Mouse (Mus musculus) stomach, embryonic 15.5 days (tissue): ENCODE results near the gene Nkx1-1. TPM values are rescaled to one million over a fixed set of nuclear protein-coding genes. Genes with fewer than 3 reads are reported as not detected.

Source experiments
- ATAC-seq: fragments of 200-750 bp; cut with Nextera tagmentation; 2 replicates; pipeline ENCODE4 v1.8.0; 2017; ENCODE audit warnings: low read depth, moderate number of reproducible peaks, moderate TSS enrichment; ENCODE audit not compliant: insufficient read depth, low FRiP score
- H3K27ac ChIP-seq: fragments of 300-500 bp; sonication (generic); 2 replicates; pipeline ENCODE4 v1.5.1; 2015; ENCODE audit warnings: mild to moderate bottlenecking, inconsistent platforms
- H3K27me3 ChIP-seq: fragments of 300-500 bp; sonication (generic); replicated peaks from 2 replicates; pipeline ENCODE4 v1.6.1; 2015; ENCODE audit warnings: inconsistent platforms
- H3K36me3 ChIP-seq: fragments of 300-500 bp; sonication (generic); 2 replicates; pipeline ENCODE4 v1.6.1; 2015; ENCODE audit warnings: inconsistent platforms
- H3K4me1 ChIP-seq: fragments of 300-500 bp; sonication (generic); 2 replicates; pipeline ENCODE4 v1.6.1; 2015; ENCODE audit warnings: inconsistent platforms
- H3K4me2 ChIP-seq: fragments of 300-500 bp; sonication (generic); 2 replicates; pipeline ENCODE4 v1.6.1; 2015; ENCODE audit warnings: mild to moderate bottlenecking, inconsistent platforms
- H3K4me3 ChIP-seq: fragments of 300-500 bp; sonication (generic); replicated peaks from 2 replicates; pipeline ENCODE4 v1.5.1; 2015; ENCODE audit warnings: inconsistent platforms
- H3K9ac ChIP-seq: fragments of 300-500 bp; sonication (generic); 2 replicates; pipeline ENCODE4 v1.6.1; 2015; ENCODE audit warnings: inconsistent platforms
- H3K9me3 ChIP-seq: fragments of 300-500 bp; sonication (generic); 2 replicates; pipeline ENCODE4 v1.6.1; 2016; ENCODE audit warnings: inconsistent platforms
- WGBS: fragments of 180-500 bp; shearing (Covaris S2); methylation state at CpG from one replicate; pipeline ENCODE4 v1.1.7; 2015; 5-methylcytosine and 5-hydroxymethylcytosine counted together
- polyA plus RNA-seq: library from polyadenylated mRNA; unstranded; fragments of >200 nt; fragmentation: Nextera tagmentation; extraction: Ambion mirVana; gene quantifications from 2 replicates; pipeline ENCODE4 v1.2.1, GENCODE M21; 2015

Nkx1-1 gene
- polyA plus RNA-seq, 1 experiment from 2014 or later, result not detected

- Histone ChIP-seq H3K27me3 (peaks cover 80% of the 10 kb centered on the region), H3K27ac (no peak overlapping the region)
- WGBS, result 4% methylated on average over 4 of the region's 4 CpGs
These were observed 2.2 kb upstream of the Nkx1-1 start for GRCm38 (mm10) chr5:33435941-33436340.

GRCm38 (mm10) chr5:33435151-33435550 is 1.4 kb upstream of the Nkx1-1 start:
- Histone ChIP-seq H3K27me3 (peaks cover 82% of the 10 kb centered on the region), H3K9ac (no peak overlapping the region), H3K4me1 (peaks cover 25% of the 10 kb centered on the region), H3K9me3 (no peaks in the 10 kb centered on the region), H3K27ac (no peak overlapping the region), H3K4me2 (no peak overlapping the region), H3K4me3 (no peak overlapping the region), H3K36me3 (no peaks in the 10 kb centered on the region)
- 3% methylated on average over 26 of the region's 26 CpGs for whole genome bisulfite sequencing
- ATAC-seq, result no peak

More at GRCm38 (mm10) chr5:33435941-33436340, 2.2 kb upstream of the Nkx1-1 start:
- Histone ChIP-seq H3K4me3 (no peak overlapping the region), H3K9me3 (no peaks in the 10 kb centered on the region), H3K4me2 (no peak overlapping the region), H3K36me3 (no peaks in the 10 kb centered on the region), H3K4me1 (peaks cover 18% of the 10 kb centered on the region), H3K9ac (no peak overlapping the region)
- ATAC-seq, result no peak

GRCm38 (mm10) chr5:33434141-33434780 is 485 bp upstream of the Nkx1-1 start:
- peaks cover 25% of the 10 kb centered on the region for H3K4me1 ChIP-seq
- no peak overlapping the region for H3K9ac ChIP-seq
- H3K4me3 ChIP-seq, result peak overlapping the region; percentile 8
- H3K36me3 ChIP-seq, result no peaks in the 10 kb centered on the region
- H3K9me3 ChIP-seq, result no peaks in the 10 kb centered on the region
- H3K27me3 ChIP-seq, result peaks cover 91% of the 10 kb centered on the region
- WGBS, result 1% methylated on average over 60 of the region's 60 CpGs
- no peak for ATAC-seq
- H3K4me2 ChIP-seq, result peak overlapping the region; percentile 44
- no peak overlapping the region for H3K27ac ChIP-seq

- Histone ChIP-seq H3K36me3 (no peaks in the 10 kb centered on the region), H3K4me3 (no peak overlapping the region), H3K27ac (no peak overlapping the region), H3K4me1 (peaks cover 25% of the 10 kb centered on the region), H3K4me2 (no peak overlapping the region), H3K27me3 (peaks cover 96% of the 10 kb centered on the region), H3K9me3 (no peaks in the 10 kb centered on the region), H3K9ac (no peak overlapping the region)
- WGBS, result 1% methylated on average over 39 of the region's 39 CpGs
- no peak for ATAC-seq
These were observed 1.5 kb downstream of the Nkx1-1 start for GRCm38 (mm10) chr5:33432057-33432935.

GRCm38 (mm10) chr5:33431173-33432005 is 2.4 kb downstream of the Nkx1-1 start:
- under 1% methylated on average over 63 of the region's 77 CpGs for WGBS
- peaks cover 90% of the 10 kb centered on the region for H3K27me3 ChIP-seq
- peak overlapping the region; percentile 48 for H3K4me2 ChIP-seq
- no peak overlapping the region for H3K9ac ChIP-seq
- peaks cover 25% of the 10 kb centered on the region for H3K4me1 ChIP-seq
- no peak for ATAC-seq
- peak overlapping the region; percentile 21 for H3K4me3 ChIP-seq
- H3K27ac ChIP-seq, result no peak overlapping the region
- H3K36me3 ChIP-seq, result no peaks in the 10 kb centered on the region
- H3K9me3 ChIP-seq, result no peaks in the 10 kb centered on the region

- Histone ChIP-seq H3K4me1 (peaks cover 25% of the 10 kb centered on the region), H3K36me3 (no peaks in the 10 kb centered on the region), H3K4me3 (peak overlapping the region; percentile 21), H3K27ac (no peak overlapping the region), H3K4me2 (peak overlapping the region; percentile 48), H3K27me3 (peaks cover 83% of the 10 kb centered on the region), H3K9ac (no peak overlapping the region), H3K9me3 (no peaks in the 10 kb centered on the region)
- WGBS, result 1% methylated on average over 60 of the region's 64 CpGs
- ATAC-seq, result no peak
These were observed 3.1 kb downstream of the Nkx1-1 start for GRCm38 (mm10) chr5:33430511-33431172.

- Histone ChIP-seq H3K27ac (no peak overlapping the region), H3K4me1 (peaks cover 25% of the 10 kb centered on the region), H3K9ac (no peak overlapping the region), H3K4me2 (peak overlapping the region; percentile 48; the same call in 1 of the 2 replicates), H3K36me3 (no peaks in the 10 kb centered on the region), H3K27me3 (peaks cover 78% of the 10 kb centered on the region), H3K4me3 (no peak overlapping the region), H3K9me3 (no peaks in the 10 kb centered on the region)
- ATAC-seq, result no peak
- WGBS, result 4% methylated on average over 16 of the region's 16 CpGs
These were observed 3.7 kb downstream of the Nkx1-1 start for GRCm38 (mm10) chr5:33430106-33430505.

GRCm38 (mm10) chr5:33427461-33427860 is 6.3 kb downstream of the Nkx1-1 start:
- Histone ChIP-seq H3K9me3 (no peaks in the 10 kb centered on the region), H3K36me3 (no peaks in the 10 kb centered on the region), H3K4me3 (no peak overlapping the region), H3K4me1 (peaks cover 9% of the 10 kb centered on the region; the same call in 1 of the 2 replicates), H3K9ac (no peak overlapping the region), H3K4me2 (no peak overlapping the region), H3K27ac (no peak overlapping the region), H3K27me3 (peaks cover 51% of the 10 kb centered on the region)
- no peak for ATAC-seq

- H3K36me3 ChIP-seq, result no peaks in the 10 kb centered on the region
- H3K9me3 ChIP-seq, result no peaks in the 10 kb centered on the region
- no peaks in the 10 kb centered on the region for H3K27me3 ChIP-seq
- 60% methylated on average over 3 of the region's 3 CpGs for WGBS
- no peak overlapping the region for H3K4me2 ChIP-seq
- no peaks in the 10 kb centered on the region for H3K4me1 ChIP-seq
- no peak for ATAC-seq
- H3K9ac ChIP-seq, result no peak overlapping the region
- H3K27ac ChIP-seq, result no peak overlapping the region
- H3K4me3 ChIP-seq, result no peak overlapping the region
These were observed 13.5 kb downstream of the Nkx1-1 start for GRCm38 (mm10) chr5:33420313-33420712.

GRCm38 (mm10) chr5:33400819-33401218 is 33.0 kb downstream of the Nkx1-1 start:
- Histone ChIP-seq H3K4me3 (no peak overlapping the region), H3K4me2 (no peak overlapping the region), H3K27ac (no peak overlapping the region), H3K9me3 (no peaks in the 10 kb centered on the region), H3K36me3 (no peaks in the 10 kb centered on the region), H3K4me1 (no peaks in the 10 kb centered on the region), H3K9ac (no peak overlapping the region), H3K27me3 (no peaks in the 10 kb centered on the region)
- WGBS, result 58% methylated on average over 12 of the region's 12 CpGs
- no peak for ATAC-seq

GRCm38 (mm10) chr5:33396828-33397227 is 36.9 kb downstream of the Nkx1-1 start:
- Histone ChIP-seq H3K4me1 (no peaks in the 10 kb centered on the region), H3K36me3 (0 out of 2 replicates have a peak, but pooled peaks cover 2% of the 10 kb centered on the region), H3K27me3 (no peaks in the 10 kb centered on the region), H3K27ac (no peak overlapping the region), H3K9ac (no peak overlapping the region), H3K4me3 (no peak overlapping the region), H3K9me3 (no peaks in the 10 kb centered on the region), H3K4me2 (no peak overlapping the region)
- WGBS, result 80% methylated on average over 7 of the region's 7 CpGs
- ATAC-seq, result no peak
